Mouse (Mus musculus): Measurements from ENCODE around the gene Csf1.
"Not testable (repeated sequence)": the region's sequence is repeated elsewhere in the genome, so short reads cannot be mapped to it uniquely, and the experiment has no call there.

Gene Csf1

GRCm38 (mm10) chr3:107746026-107746425 lies 14.2 kb downstream of the Csf1 start:
- DNase-seq = no peak

DNA sequence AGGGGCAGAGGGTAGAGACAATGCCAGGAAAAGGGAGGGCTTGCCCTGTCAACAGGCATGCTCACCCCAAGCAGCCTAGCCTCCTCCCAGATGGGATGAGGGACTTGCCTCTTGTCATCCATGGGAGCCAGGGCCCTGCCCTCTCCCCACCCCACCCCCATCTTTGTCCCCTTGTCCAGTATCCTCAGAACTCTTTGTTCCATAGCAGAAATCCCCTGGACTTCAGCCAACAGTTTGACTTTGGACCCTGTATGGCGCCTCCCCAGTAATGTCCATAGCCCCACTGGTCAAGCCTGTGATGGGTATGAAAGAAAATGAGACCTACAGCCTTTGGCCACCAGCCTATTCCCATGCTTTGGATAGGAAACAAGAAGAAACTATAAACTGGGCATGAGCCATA lies 16.6 kb downstream of the Csf1 start:
- DNase-seq = no peak

DNA sequence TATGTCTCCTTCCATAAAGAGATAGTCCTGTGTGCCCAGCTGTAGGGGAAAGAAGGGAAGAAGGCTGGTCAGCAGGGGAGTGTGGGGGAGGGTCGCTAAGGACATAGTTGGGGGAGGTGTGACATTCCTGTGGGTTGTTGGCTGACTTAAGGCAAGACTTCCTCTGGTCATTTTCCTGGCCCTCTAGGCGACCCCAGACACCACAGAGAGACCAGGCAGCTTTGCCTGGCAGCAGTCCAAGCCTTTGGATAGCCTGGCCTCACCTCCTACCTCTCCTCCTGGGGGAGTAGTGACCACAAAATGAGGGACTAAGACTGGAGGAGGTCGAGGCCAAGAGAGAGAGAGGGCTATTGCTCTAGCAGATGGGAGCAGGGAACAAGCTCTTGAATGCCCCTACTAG lies 17.2 kb downstream of the Csf1 start:
- no peak for DNase-seq

GRCm38 (mm10) chr3:107742071-107742710 lies 18.1 kb downstream of the Csf1 start:
- no peak for DNase-seq

GRCm38 (mm10) chr3:107741387-107741786 lies 18.9 kb downstream of the Csf1 start:
- DNase-seq = no peak

DNA sequence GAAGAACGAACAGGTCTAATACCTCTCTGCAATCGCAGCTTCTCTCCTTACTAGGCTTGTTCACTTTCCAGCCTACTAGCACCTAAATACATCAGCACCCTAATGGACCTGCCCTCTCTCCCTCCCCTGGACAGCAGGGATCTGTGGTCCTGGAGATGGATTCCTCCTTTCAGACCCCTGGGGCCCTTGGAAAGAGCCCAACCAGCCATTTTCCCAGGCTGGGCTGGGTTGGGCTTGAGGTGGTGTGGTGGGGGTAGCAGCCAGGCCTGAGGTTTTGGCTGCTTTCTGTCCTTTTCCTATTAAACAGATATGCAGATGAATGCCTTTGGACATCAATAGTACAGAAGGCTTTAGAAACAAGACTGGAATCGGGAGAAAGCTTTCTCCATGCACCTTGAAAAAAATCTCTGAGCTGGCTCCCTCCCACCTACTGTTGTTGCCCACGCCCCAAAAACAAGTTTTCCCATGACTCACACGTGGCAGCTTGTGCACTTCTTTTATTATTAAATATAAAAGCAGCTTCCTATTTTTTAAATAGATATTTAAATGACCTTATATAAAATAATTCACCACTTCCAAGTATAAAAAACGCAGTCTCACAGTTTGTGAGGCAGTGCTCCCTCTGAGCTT lies 19.6 kb downstream of the Csf1 start:
- DNase-seq = peak; percentile 93

GRCm38 (mm10) chr3:107739966-107740365 lies 20.3 kb downstream of the Csf1 start:
- no peak for DNase-seq

- DNase-seq = no peak
Measured at GRCm38 (mm10) chr3:107739456-107739855, 20.8 kb downstream of the Csf1 start.

GRCm38 (mm10) chr3:107738620-107739019 lies 21.6 kb downstream of the Csf1 start:
- DNase-seq = no peak

GRCm38 (mm10) chr3:107737609-107738190 lies 22.6 kb downstream of the Csf1 start:
- DNase-seq = no peak

DNA sequence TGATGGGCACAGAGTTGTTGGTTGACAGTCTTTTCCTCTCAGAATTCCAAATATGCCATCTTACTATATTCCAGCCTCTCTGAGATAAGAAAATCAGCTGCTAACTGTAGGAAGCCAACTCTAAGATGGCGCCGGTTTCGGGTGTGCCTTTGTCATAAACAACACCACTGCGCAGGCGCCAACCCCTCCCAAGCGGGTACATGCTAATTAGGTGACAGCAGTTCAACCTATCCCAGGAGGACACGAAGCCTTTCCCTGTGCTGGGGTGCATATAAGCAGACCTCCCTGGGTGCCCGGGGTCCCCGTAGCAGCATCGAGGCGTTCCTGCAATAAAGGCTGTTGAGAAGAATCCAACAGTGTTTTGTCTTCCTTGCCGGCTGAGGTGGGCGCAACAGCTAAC lies 24.6 kb downstream of the Csf1 start:
- not testable (repeated sequence) for DNase-seq

- no peak for DNase-seq
Measured at GRCm38 (mm10) chr3:107733329-107733728, 26.9 kb downstream of the Csf1 start.

GRCm38 (mm10) chr3:107730236-107730635 lies 30.0 kb downstream of the Csf1 start:
- DNase-seq = no peak

DNA sequence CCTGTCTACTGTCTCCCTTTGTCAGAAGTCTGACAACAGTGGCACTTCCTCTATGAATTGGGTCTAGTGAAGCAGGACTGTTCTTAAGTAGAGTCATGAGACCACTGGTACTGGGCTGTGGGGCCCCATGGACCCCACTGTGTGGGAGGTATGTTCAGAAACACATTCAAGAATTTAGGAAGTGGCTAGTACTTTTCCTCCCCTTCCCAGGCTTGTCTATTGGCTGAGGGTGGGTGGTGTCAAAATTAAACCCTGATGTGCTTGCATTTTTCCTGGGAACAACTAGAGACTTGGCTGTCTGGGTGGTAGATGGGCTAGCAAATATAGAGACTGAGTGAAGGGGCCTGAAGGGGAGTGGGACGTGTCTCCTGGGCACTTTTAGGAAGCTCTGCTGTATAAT lies 31.8 kb downstream of the Csf1 start:
- no peak for DNase-seq

DNA sequence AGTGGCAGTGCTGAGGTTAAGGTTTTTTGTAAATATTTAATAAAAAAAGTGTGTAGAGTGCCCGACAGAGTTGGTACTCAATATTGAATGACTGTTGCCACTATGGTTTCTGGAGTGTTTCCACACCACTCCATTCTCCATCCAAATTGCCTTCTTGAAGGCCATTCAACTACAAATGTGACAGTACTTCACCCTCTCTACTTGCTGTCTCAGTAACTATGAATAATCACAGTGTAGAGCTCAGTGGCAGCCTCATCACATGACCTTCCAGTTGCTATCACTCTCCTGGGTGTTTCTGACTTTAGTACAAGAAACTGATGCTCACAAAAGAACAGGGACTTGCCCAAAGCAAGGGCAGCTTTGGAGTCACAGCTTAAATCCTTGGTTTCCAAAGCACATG lies 44.3 kb downstream of the Csf1 start:
- no peak for DNase-seq

DNA sequence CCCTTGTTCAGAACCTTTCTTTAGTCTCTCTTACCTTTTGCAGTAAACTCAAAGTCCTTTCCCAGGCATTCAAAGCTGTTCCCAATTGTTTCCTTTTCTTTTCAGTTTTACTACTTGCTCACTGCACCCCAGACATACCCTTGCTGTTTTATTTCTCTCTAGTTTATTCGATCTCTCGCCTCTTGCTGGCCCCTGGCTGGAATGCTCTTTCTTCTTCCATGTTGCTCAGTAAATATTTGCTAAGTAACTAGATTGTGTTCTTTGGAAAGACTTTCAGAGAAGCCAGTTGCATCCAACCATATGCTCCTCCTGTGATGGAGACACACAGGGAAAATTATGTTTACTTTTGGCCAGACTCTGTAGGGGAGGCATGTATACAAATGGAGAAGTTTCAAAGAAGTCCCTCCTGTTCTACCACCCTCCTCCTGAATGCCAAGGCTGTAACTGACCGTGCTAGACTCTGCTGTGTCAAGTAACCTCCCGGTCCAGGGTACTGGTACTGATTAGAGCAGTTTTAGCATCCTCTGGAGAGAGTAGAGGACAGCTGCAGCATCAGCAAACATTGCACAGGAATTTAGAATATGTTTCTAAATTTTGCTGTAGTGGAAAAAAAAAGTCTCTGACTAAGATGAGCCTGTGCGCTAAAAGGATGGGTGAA lies 45.9 kb downstream of the Csf1 start:
- no peak for DNase-seq

DNA sequence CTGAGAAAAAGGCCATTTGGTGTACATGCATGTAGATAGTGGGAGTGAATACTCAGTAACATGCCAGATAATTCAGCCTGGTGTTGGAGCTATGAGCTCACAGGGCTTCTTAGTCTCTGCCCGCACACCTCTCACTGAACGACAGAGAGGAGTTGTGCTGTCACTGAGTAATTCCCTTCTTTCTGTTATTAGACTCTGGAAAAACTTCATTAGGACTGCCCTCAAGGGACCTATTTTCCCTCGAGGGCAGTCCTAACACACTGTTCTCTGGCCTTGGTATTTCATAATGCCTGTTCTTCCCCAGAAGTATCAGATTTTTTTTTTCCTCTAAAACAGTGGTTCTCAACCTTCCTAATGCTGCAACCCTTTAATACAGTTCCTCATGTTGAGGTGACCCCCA lies 48.2 kb downstream of the Csf1 start:
- no peak for DNase-seq

DNA sequence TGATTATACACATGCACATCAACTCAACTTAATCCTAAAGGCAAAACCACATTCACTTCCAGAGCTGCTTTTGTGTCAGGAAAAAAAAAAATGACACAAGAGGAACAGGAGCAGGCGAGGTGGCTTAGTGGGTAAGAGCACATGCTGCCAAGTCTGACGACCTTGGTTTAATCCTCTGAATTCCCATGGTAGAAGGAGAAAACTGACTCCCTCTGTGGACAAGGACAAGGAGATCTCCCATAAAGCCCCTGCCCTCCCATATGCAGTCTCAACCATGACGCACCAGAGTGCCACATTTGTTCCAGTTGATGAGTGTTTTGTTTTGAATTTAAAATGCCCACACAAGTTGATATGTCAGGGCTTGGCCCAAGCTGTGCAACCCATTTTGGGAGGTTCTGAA lies 51.1 kb downstream of the Csf1 start:
- DNase-seq = peak; percentile 18

GRCm38 (mm10) chr3:107707239-107707638 lies 53.0 kb downstream of the Csf1 start:
- no peak for DNase-seq

DNA sequence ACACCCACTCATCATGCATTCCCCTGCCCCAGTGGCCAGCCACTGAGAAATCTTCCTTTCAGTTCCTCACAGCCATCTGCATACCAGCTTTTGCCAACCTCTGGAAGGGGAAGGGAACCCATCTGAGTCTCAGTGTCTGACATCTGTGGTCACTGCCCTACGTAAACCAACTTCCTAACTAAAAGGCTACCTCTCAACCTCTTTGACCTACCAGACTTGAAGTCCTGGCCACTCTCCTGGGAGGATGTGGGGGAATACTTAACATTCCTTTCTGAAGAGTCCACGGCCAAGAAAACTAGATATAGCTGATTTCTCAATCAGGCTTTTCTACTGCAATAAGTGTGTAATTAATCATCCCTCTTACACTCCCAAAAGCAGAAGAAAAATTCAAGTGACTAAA lies 54.1 kb downstream of the Csf1 start:
- DNase-seq = no peak

DNA sequence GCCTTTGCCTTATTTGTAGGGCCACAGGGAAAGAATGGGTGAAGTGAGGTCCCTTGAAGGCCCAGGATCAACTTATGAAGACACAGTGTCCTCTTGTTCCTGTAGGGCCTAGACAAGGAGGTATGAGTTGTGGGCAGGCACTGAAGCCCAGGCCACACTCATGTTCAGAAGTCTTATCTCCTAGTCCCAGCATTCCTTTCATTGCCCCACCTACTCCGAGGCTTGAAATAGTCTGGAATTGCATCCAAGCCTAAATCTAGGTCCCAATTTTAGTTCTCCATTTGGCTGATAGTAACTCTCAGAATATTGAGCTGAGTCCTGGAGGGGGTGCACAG lies 55.9 kb downstream of the Csf1 start:
- no peak for DNase-seq

GRCm38 (mm10) chr3:107703675-107704370 lies 56.4 kb downstream of the Csf1 start:
- no peak for DNase-seq

DNA sequence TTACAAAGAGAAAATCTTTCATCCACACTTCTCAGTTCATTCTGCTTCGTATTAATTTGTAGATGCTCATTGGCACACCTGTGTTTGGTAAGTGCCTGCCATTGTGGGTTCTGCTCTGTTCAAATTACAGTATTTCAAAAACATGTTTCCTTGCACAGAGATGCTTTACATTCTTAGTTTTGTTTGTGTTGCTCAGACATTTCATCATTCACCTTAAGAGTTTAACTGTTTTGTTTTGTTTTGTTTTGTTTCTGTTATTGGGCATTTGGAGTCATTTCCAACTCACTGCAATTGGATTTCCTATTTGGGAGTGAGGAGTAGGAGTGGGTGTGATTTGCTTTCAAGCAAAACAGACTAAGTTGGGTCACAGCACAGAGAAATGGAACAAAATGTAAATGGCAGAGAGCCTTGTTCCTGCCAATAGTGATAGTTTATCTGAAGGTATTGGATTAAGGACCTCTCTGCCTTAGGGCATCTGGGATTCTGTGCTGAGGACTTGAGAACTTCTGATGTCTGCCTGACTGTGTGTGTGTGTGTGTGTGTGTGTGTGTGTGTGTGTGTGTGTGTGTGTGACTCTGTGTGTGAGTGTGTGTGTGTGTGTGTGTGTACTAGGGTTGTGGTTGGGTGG lies 58.4 kb downstream of the Csf1 start:
- no peak for DNase-seq

Measured in retina, postnatal 1 day (tissue).